In genomic region chr11:88047871-88048531, GRCm38 (mm10) we compare ENCODE assay signal across 8 mouse cellular contexts. TPM values are rescaled to one million over a fixed set of nuclear protein-coding genes. Genes with fewer than 3 reads are reported as not detected.
DNase-seq lines count a peak whose midpoint lies in the region; ATAC-seq lines count a peak whose summit lies in the region.

No protein-coding gene starts in this region.

- peak overlapping the region; percentile 100 for H3K9ac ChIP-seq in kidney, embryonic 14.5 days (ENCODE audit: low read depth, low read length)
- peak overlapping the region; percentile 99 for H3K9ac ChIP-seq in midbrain, embryonic 16.5 days (ENCODE audit: low read depth, low read length)

- peak; percentile 69 for DNase-seq in 3134 (ENCODE audit: extremely low read depth, insufficient read length, low spot score)
- DNase-seq in adrenal gland, postnatal 10 days, result peak; percentile 82
- DNase-seq in embryonic facial prominence, embryonic 10.5 days (ENCODE audit: low spot score), result peak; percentile 82
- peak; percentile 87 for DNase-seq in heart, embryonic 10.5 days (ENCODE audit: low spot score)
- DNase-seq in liver, result peak; percentile 74
- peak; percentile 46 to 52 for DNase-seq in spleen, postnatal 14 days (ENCODE audit: low spot score in 2 of 2)

- peaks cover 45% of the 10 kb centered on the region for H3K36me3 ChIP-seq in embryonic facial prominence, embryonic 10.5 days (replicated peaks)
- peaks cover 44% of the 10 kb centered on the region for H3K36me3 ChIP-seq in heart, embryonic 10.5 days
- H3K36me3 ChIP-seq in kidney, embryonic 14.5 days (ENCODE audit: control insufficient read depth, insufficient read depth, low read length), result peaks cover 39% of the 10 kb centered on the region
- H3K36me3 ChIP-seq in midbrain, embryonic 16.5 days (ENCODE audit: control insufficient read depth, insufficient read depth, low read length), result peaks cover 10% of the 10 kb centered on the region; the same call in 1 of the 2 replicates

- no peaks in the 10 kb centered on the region for H3K9me3 ChIP-seq in embryonic facial prominence, embryonic 10.5 days
- no peaks in the 10 kb centered on the region for H3K9me3 ChIP-seq in heart, embryonic 10.5 days
- H3K9me3 ChIP-seq in kidney, embryonic 14.5 days (ENCODE audit: control insufficient read depth, low read length), result no peaks in the 10 kb centered on the region
- H3K9me3 ChIP-seq in midbrain, embryonic 16.5 days (replicated peaks; ENCODE audit: control insufficient read depth, low read length, poor library complexity, severe bottlenecking), result no peaks in the 10 kb centered on the region

- peak overlapping the region; percentile 91 for H3K4me2 ChIP-seq in kidney, embryonic 14.5 days (replicated peaks; ENCODE audit: low read depth, low read length)
- peak overlapping the region; percentile 80 for H3K4me2 ChIP-seq in midbrain, embryonic 16.5 days (ENCODE audit: low read length)

- ATAC-seq in kidney, embryonic 14.5 days (ENCODE audit: low FRiP score, low TSS enrichment), result peak; percentile 68
- peak; percentile 87 for ATAC-seq in midbrain, embryonic 16.5 days

- H3K4me3 ChIP-seq in embryonic facial prominence, embryonic 10.5 days, result peak overlapping the region; percentile 99
- peak overlapping the region; percentile 98 for H3K4me3 ChIP-seq in heart, embryonic 10.5 days
- peak overlapping the region; percentile 99 for H3K4me3 ChIP-seq in kidney, embryonic 14.5 days (ENCODE audit: low read length)
- H3K4me3 ChIP-seq in midbrain, embryonic 16.5 days (ENCODE audit: low read depth, low read length), result peak overlapping the region; percentile 97

- peaks cover 41% of the 10 kb centered on the region for H3K4me1 ChIP-seq in embryonic facial prominence, embryonic 10.5 days
- H3K4me1 ChIP-seq in heart, embryonic 10.5 days, result peaks cover 16% of the 10 kb centered on the region
- peaks cover 12% of the 10 kb centered on the region for H3K4me1 ChIP-seq in kidney, embryonic 14.5 days (ENCODE audit: control insufficient read depth, insufficient read depth, low read length)
- H3K4me1 ChIP-seq in midbrain, embryonic 16.5 days (ENCODE audit: control insufficient read depth, insufficient read depth, low read length), result peaks cover 32% of the 10 kb centered on the region

- H3K27ac ChIP-seq in embryonic facial prominence, embryonic 10.5 days (replicated peaks), result peak overlapping the region; percentile 100
- peak overlapping the region; percentile 100 for H3K27ac ChIP-seq in heart, embryonic 10.5 days
- H3K27ac ChIP-seq in kidney, embryonic 14.5 days (ENCODE audit: low read depth, low read length), result peak overlapping the region; percentile 100
- H3K27ac ChIP-seq in midbrain, embryonic 16.5 days (ENCODE audit: low read length), result peak overlapping the region; percentile 100

- under 1% methylated on average over 76 of the region's 76 CpGs for WGBS in embryonic facial prominence, embryonic 10.5 days
- WGBS in heart, embryonic 10.5 days, result under 1% methylated on average over 69 of the region's 76 CpGs
- under 1% methylated on average over 60 of the region's 76 CpGs for WGBS in kidney, embryonic 14.5 days
- under 1% methylated on average over 75 of the region's 76 CpGs for WGBS in midbrain, embryonic 16.5 days

- H3K27me3 ChIP-seq in embryonic facial prominence, embryonic 10.5 days (replicated peaks; ENCODE audit: low read depth, poor library complexity, severe bottlenecking), result no peaks in the 10 kb centered on the region
- H3K27me3 ChIP-seq in heart, embryonic 10.5 days (ENCODE audit: insufficient read depth, poor library complexity, severe bottlenecking), result no peaks in the 10 kb centered on the region
- H3K27me3 ChIP-seq in kidney, embryonic 14.5 days (ENCODE audit: control insufficient read depth, insufficient read depth, low read length), result no peaks in the 10 kb centered on the region
- no peaks in the 10 kb centered on the region for H3K27me3 ChIP-seq in midbrain, embryonic 16.5 days (ENCODE audit: control insufficient read depth, insufficient read depth, low read depth, low read length)

RNA-seq across cellular contexts. Expression of gene Srsf1, which starts 0.8 kb away (rescaled TPM):
- total RNA-seq in adrenal gland, postnatal 10 days (2021), result 100 to 1,000 TPM; 198 to 256 TPM
- 402 and 405 TPM in 2 replicates for polyA plus RNA-seq in embryonic facial prominence, embryonic 10.5 days (2016; fragmentation: Nextera tagmentation; extraction: Ambion mirVana)
- polyA plus RNA-seq in heart, embryonic 10.5 days (2016; fragmentation: Nextera tagmentation; extraction: Ambion mirVana), result 199 and 306 TPM in 2 replicates
- 273 and 432 TPM in 2 replicates for polyA plus RNA-seq in kidney, embryonic 14.5 days (2014; fragmentation: Nextera tagmentation; extraction: Ambion mirVana)
- polyA plus RNA-seq in midbrain, embryonic 16.5 days (2015; fragmentation: Nextera tagmentation; extraction: Ambion mirVana), result 200 and 230 TPM in 2 replicates

RNA-seq across cellular contexts. Expression of gene Vezf1, which starts 20.1 kb away (rescaled TPM):
- 10 to 100 TPM; 37.8 to 41.3 TPM for total RNA-seq in adrenal gland, postnatal 10 days (2021)
- polyA plus RNA-seq in embryonic facial prominence, embryonic 10.5 days (2016; fragmentation: Nextera tagmentation; extraction: Ambion mirVana), result 59.4 and 60.0 TPM in 2 replicates
- polyA plus RNA-seq in heart, embryonic 10.5 days (2016; fragmentation: Nextera tagmentation; extraction: Ambion mirVana), result 24.2 and 34.1 TPM in 2 replicates
- 39.4 and 50.7 TPM in 2 replicates for polyA plus RNA-seq in kidney, embryonic 14.5 days (2014; fragmentation: Nextera tagmentation; extraction: Ambion mirVana)
- polyA plus RNA-seq in midbrain, embryonic 16.5 days (2015; fragmentation: Nextera tagmentation; extraction: Ambion mirVana), result 39.5 and 47.4 TPM in 2 replicates

RNA-seq across cellular contexts. Expression of gene Cuedc1, which starts 49.9 kb away (rescaled TPM):
- total RNA-seq in adrenal gland, postnatal 10 days (2021), result 10 to 100 TPM; 32.4 to 43.1 TPM
- polyA plus RNA-seq in embryonic facial prominence, embryonic 10.5 days (2016; fragmentation: Nextera tagmentation; extraction: Ambion mirVana), result 20.8 and 21.9 TPM in 2 replicates
- 15.1 and 17.9 TPM in 2 replicates for polyA plus RNA-seq in heart, embryonic 10.5 days (2016; fragmentation: Nextera tagmentation; extraction: Ambion mirVana)
- 13.2 and 17.0 TPM in 2 replicates for polyA plus RNA-seq in kidney, embryonic 14.5 days (2014; fragmentation: Nextera tagmentation; extraction: Ambion mirVana)
- polyA plus RNA-seq in midbrain, embryonic 16.5 days (2015; fragmentation: Nextera tagmentation; extraction: Ambion mirVana), result 46.1 and 54.7 TPM in 2 replicates

Comparison
In these comparisons a context has a peak if more than half of its experiments do, and no peak if none do; other contexts are left out.
1. Peak in every context shown above with its lines: DNase-seq, ATAC-seq, H3K4me3 ChIP-seq and H3K27ac ChIP-seq.